Mouse (Mus musculus) hindbrain, embryonic 16.5 days (tissue): ENCODE data around the gene Abcg2. TPM values are rescaled to one million over a fixed set of nuclear protein-coding genes. Genes with fewer than 3 reads are reported as not detected.

ENCODE experiments used
- ATAC-seq: fragments of 200-750 bp; cut with Nextera tagmentation; 2 replicates; pipeline ENCODE4 v1.8.0; 2017; ENCODE audit warnings: moderate TSS enrichment, moderate library complexity
- H3K27ac ChIP-seq: fragments of 300-500 bp; sonication (generic); 2 replicates; pipeline ENCODE4 v1.5.1; 2014; ENCODE audit warnings: low read depth, mild to moderate bottlenecking, control low read depth, low read length, moderate library complexity
- H3K27me3 ChIP-seq: fragments of 300-500 bp; sonication (generic); replicated peaks from 2 replicates; pipeline ENCODE4 v1.6.1; 2014; ENCODE audit warnings: low read length; ENCODE audit not compliant: control insufficient read depth, insufficient read depth
- H3K36me3 ChIP-seq: fragments of 300-500 bp; sonication (generic); 2 replicates; pipeline ENCODE4 v1.6.1; 2014; ENCODE audit warnings: mild to moderate bottlenecking, low read length, moderate library complexity, mixed read lengths; ENCODE audit not compliant: control insufficient read depth, insufficient read depth
- H3K4me1 ChIP-seq: fragments of 300-500 bp; sonication (generic); 2 replicates; pipeline ENCODE4 v1.6.1; 2014; ENCODE audit warnings: low read depth, low read length; ENCODE audit not compliant: control insufficient read depth, insufficient read depth
- H3K4me2 ChIP-seq: fragments of 300-500 bp; sonication (generic); 2 replicates; pipeline ENCODE4 v1.6.1; 2014; ENCODE audit warnings: mild to moderate bottlenecking, low read length, control low read depth, moderate library complexity
- H3K4me3 ChIP-seq: fragments of 300-500 bp; sonication (generic); 2 replicates; pipeline ENCODE4 v1.5.1; 2014; ENCODE audit warnings: mild to moderate bottlenecking, low read length, control low read depth, moderate library complexity
- H3K9ac ChIP-seq: fragments of 300-500 bp; sonication (generic); 2 replicates; pipeline ENCODE4 v1.6.1; 2014; ENCODE audit warnings: low read depth, mild to moderate bottlenecking, control low read depth, low read length, moderate library complexity
- H3K9me3 ChIP-seq: fragments of 300-500 bp; sonication (generic); 2 replicates; pipeline ENCODE4 v1.6.1; 2014; ENCODE audit warnings: mild to moderate bottlenecking, low read length, moderate library complexity; ENCODE audit not compliant: control insufficient read depth
- WGBS: fragments of 180-500 bp; shearing (Covaris S2); extraction: QIAGEN DNeasy Blood & Tissue Kit; methylation state at CpG from one replicate; pipeline ENCODE4 v1.1.7; 2014; 5-methylcytosine and 5-hydroxymethylcytosine counted together
- polyA plus RNA-seq: library from polyadenylated mRNA; unstranded; fragments of >200 nt; fragmentation: Nextera tagmentation; extraction: Ambion mirVana; gene quantifications from 2 replicates; pipeline ENCODE4 v1.2.1, GENCODE M21; 2015

Gene Abcg2
- polyA plus RNA-seq, 1 experiment from 2014 or later = 35.6 TPM

DNA sequence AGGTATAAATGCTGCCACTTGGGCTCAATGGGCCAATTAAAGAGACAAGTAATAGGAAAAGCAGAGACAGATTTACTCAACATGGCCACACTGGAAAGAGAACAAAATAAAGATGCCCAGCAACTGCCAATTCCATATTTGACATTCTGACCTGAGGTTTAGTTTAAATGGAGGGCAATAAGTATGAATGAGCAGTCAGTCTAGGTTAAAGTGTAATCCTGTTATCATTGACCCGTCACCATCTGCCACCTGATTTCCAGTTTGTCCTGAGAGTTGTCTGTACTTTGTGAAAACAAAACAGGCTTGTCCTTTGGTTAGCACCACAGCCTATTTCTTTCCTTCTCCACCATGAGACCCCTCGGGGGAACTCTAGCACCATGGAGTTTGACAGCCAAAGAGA, 44.9 kb downstream of the Abcg2 start:
- H3K4me3 ChIP-seq = no peak overlapping the region
- H3K27ac ChIP-seq = no peak overlapping the region
- 92% methylated on average over 2 of the region's 2 CpGs for WGBS
- no peaks in the 10 kb centered on the region for H3K36me3 ChIP-seq
- 0 out of 2 replicates have a peak, but pooled peaks cover 2% of the 10 kb centered on the region for H3K9me3 ChIP-seq
- no peak for ATAC-seq
- H3K4me2 ChIP-seq = no peak overlapping the region
- H3K4me1 ChIP-seq = no peaks in the 10 kb centered on the region
- no peaks in the 10 kb centered on the region for H3K27me3 ChIP-seq
- no peak overlapping the region for H3K9ac ChIP-seq

- H3K4me1 ChIP-seq = no peaks in the 10 kb centered on the region
- H3K27ac ChIP-seq = no peak overlapping the region
- H3K4me2 ChIP-seq = no peak overlapping the region
- H3K4me3 ChIP-seq = no peak overlapping the region
- H3K9ac ChIP-seq = no peak overlapping the region
- 58% methylated on average over 3 of the region's 3 CpGs for WGBS
- H3K36me3 ChIP-seq = no peaks in the 10 kb centered on the region
- no peak for ATAC-seq
- H3K9me3 ChIP-seq = no peaks in the 10 kb centered on the region
- no peaks in the 10 kb centered on the region for H3K27me3 ChIP-seq
Measured at GRCm38 (mm10) chr6:58632419-58632818, 48.1 kb downstream of the Abcg2 start.

DNA sequence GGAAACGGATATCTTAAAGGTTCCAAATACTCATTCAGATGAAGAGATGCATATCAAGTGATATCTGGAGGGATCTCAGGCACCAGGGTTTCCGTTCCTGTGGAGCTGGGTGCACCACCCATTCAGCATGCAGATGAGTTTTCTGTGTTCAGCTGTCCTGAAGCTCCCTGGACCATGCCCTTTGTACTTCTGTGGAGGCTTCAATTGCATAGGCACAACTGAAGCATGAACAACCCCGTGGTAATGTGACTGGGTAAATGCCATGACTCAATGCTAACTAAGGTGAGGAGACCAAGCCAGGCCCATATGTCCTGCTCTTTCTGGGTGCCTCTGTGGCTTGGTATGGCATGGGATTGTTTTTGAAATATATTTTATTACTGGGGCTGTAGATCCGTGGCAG, 49.4 kb downstream of the Abcg2 start:
- no peak overlapping the region for H3K4me3 ChIP-seq
- H3K36me3 ChIP-seq = no peaks in the 10 kb centered on the region
- no peaks in the 10 kb centered on the region for H3K4me1 ChIP-seq
- no peak overlapping the region for H3K4me2 ChIP-seq
- no peak overlapping the region for H3K9ac ChIP-seq
- WGBS = 69% methylated on average over 4 of the region's 4 CpGs
- no peaks in the 10 kb centered on the region for H3K9me3 ChIP-seq
- H3K27me3 ChIP-seq = no peaks in the 10 kb centered on the region
- no peak overlapping the region for H3K27ac ChIP-seq
- no peak for ATAC-seq

- H3K9ac ChIP-seq = no peak overlapping the region
- no peak overlapping the region for H3K4me3 ChIP-seq
- H3K4me2 ChIP-seq = no peak overlapping the region
- no peaks in the 10 kb centered on the region for H3K27me3 ChIP-seq
- no peaks in the 10 kb centered on the region for H3K9me3 ChIP-seq
- ATAC-seq = no peak
- H3K27ac ChIP-seq = no peak overlapping the region
- peaks cover 3% of the 10 kb centered on the region; the same call in 1 of the 2 replicates for H3K4me1 ChIP-seq
- H3K36me3 ChIP-seq = no peaks in the 10 kb centered on the region
Measured at GRCm38 (mm10) chr6:58638566-58638965, 54.2 kb downstream of the Abcg2 start.

- ATAC-seq = no peak
Measured at GRCm38 (mm10) chr6:58639391-58639790, 55.1 kb downstream of the Abcg2 start.

GRCm38 (mm10) chr6:58640333-58641018, 56.2 kb downstream of the Abcg2 start:
- H3K27ac ChIP-seq = peak overlapping the region; percentile 59
- peaks cover 3% of the 10 kb centered on the region; the same call in 1 of the 2 replicates for H3K4me1 ChIP-seq
- no peaks in the 10 kb centered on the region for H3K9me3 ChIP-seq
- no peaks in the 10 kb centered on the region for H3K27me3 ChIP-seq
- peak overlapping the region; percentile 77 for H3K4me3 ChIP-seq
- peak overlapping the region; percentile 80 for H3K9ac ChIP-seq
- 1% methylated on average over 50 of the region's 50 CpGs for WGBS
- peak overlapping the region; percentile 92 for H3K4me2 ChIP-seq
- no peaks in the 10 kb centered on the region for H3K36me3 ChIP-seq
- peak; percentile 99 for ATAC-seq

More at GRCm38 (mm10) chr6:58639391-58639790, 55.1 kb downstream of the Abcg2 start:
- Histone ChIP-seq H3K9me3 (no peaks in the 10 kb centered on the region), H3K36me3 (no peaks in the 10 kb centered on the region), H3K27me3 (no peaks in the 10 kb centered on the region), H3K9ac (no peak overlapping the region), H3K4me1 (peaks cover 3% of the 10 kb centered on the region; the same call in 1 of the 2 replicates), H3K4me2 (no peak overlapping the region), H3K27ac (no peak overlapping the region), H3K4me3 (no peak overlapping the region)
- 80% methylated on average over 2 of the region's 2 CpGs for WGBS

GRCm38 (mm10) chr6:58641056-58641799, 56.9 kb downstream of the Abcg2 start:
- no peak for ATAC-seq
- 56% methylated on average over 11 of the region's 11 CpGs for WGBS

DNA sequence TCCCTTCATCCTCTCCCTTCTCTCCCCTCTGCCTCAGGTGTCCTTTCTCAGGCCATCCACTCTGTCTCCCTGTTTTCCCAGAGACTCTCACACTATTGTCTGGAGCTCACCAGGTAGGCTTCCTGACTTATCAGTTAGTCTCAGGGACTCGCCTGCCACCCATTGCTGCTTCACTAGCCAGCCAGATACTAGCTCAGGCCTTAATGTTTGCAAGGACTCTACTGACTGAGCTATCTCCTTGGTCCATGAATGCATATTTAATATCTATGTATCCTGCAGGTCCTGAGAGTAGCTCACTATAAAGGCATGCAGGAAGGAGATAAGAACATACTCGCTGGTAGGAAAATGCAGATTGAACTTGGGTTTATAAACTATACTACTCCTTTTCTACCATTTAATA, 57.9 kb downstream of the Abcg2 start:
- Histone ChIP-seq H3K9ac (no peak overlapping the region), H3K4me2 (no peak overlapping the region), H3K4me1 (peaks cover 3% of the 10 kb centered on the region; the same call in 1 of the 2 replicates), H3K4me3 (no peak overlapping the region), H3K9me3 (no peaks in the 10 kb centered on the region), H3K27ac (no peak overlapping the region), H3K27me3 (no peaks in the 10 kb centered on the region), H3K36me3 (no peaks in the 10 kb centered on the region)
- WGBS = 84% methylated on average over 2 of the region's 2 CpGs
- ATAC-seq = no peak

More at GRCm38 (mm10) chr6:58641056-58641799, 56.9 kb downstream of the Abcg2 start:
- H3K4me3 ChIP-seq = peak overlapping the region; percentile 77
- H3K27me3 ChIP-seq = no peaks in the 10 kb centered on the region
- H3K27ac ChIP-seq = no peak overlapping the region
- H3K4me1 ChIP-seq = peaks cover 3% of the 10 kb centered on the region; the same call in 1 of the 2 replicates
- peak overlapping the region; percentile 92 for H3K4me2 ChIP-seq
- no peaks in the 10 kb centered on the region for H3K36me3 ChIP-seq
- H3K9ac ChIP-seq = no peak overlapping the region; the same call in 1 of the 2 replicates
- no peaks in the 10 kb centered on the region for H3K9me3 ChIP-seq

DNA sequence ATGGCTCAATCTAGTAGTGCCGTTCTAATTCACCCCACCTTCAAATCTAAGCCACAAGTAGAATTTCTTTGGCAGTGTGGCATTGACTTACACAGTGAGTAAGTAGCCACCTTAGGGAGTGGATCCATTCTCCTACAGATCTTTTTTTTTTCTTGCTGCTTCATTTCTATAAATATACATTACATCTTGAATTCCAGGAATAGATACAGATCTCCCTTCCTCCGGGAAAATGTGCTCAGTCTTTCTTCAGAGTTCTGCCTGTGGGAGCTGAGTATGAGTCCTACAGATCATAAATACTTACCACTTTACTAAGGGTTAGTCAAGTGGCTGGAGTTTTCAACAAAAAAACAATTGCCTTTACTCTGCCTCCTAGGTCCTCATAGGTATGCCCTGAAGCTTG, 60.3 kb downstream of the Abcg2 start:
- H3K9ac ChIP-seq = no peak overlapping the region
- no peak for ATAC-seq
- H3K36me3 ChIP-seq = no peaks in the 10 kb centered on the region
- no peak overlapping the region for H3K4me2 ChIP-seq
- H3K27me3 ChIP-seq = no peaks in the 10 kb centered on the region
- WGBS = 88% methylated on average over 2 of the region's 2 CpGs
- H3K9me3 ChIP-seq = no peaks in the 10 kb centered on the region
- H3K27ac ChIP-seq = no peak overlapping the region
- no peak overlapping the region for H3K4me3 ChIP-seq
- peaks cover 3% of the 10 kb centered on the region; the same call in 1 of the 2 replicates for H3K4me1 ChIP-seq
